Mouse (Mus musculus): ENCODE measurements around the gene Abcc10.

The Abcc10 gene

DNA sequence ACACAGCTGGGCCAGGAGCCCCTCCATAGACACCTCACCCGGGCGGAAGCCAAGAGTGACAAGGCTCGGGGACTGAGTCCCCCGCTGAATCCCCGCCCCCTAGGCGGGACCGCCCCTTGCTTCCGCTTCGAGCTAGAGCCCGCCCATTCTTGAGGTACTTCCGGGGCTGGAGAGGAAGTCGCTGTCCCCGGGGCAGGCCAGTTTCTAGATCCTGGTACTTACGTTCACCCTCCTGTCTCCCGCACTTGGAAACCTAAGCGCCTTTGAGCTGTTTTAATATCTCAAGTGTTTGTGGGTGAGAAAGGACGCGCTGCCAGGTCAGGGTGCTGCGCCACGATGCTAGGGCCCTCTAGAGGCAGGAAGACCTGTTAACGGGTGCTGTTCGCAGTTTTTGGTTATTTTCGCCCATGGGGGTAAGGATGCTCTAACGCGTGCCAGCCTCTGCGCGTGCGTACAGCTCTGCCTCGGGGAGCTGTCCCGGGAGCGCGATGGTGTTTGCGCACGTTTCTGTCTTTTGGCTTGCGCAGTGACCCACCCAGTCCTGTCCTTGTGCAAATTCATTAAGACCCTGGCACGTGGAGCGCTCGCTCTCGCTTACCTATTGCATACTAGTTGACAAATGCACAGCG, at the start of gene Abcc10:
TSS of gene Abcc10 (minus strand) at position 447 of the 629 bp plus-strand sequence.
- DNase-seq (ENCODE audit: low spot score) = peak; percentile 73

DNA sequence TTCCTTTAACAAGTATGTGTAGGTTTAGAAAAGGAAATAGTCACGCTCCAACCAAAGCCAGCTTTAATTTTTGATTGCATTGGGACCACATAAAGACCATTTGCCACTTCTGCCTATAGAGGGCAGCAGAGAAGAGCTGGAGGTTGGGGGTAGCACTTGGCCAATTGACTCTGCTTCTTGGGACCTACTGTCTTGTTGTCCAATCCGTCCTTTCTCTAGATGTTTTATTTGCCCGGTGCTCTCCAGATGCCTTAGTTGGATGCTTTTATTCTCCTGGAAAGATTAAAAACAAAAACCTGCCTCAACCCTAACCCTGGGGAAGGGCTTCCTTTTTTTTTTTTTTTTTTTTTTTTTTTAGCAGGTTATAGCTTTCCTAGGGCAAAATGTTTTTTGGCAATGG, 43.6 kb upstream of the Abcc10 start:
- DNase-seq (ENCODE audit: low spot score) = no peak

DNA sequence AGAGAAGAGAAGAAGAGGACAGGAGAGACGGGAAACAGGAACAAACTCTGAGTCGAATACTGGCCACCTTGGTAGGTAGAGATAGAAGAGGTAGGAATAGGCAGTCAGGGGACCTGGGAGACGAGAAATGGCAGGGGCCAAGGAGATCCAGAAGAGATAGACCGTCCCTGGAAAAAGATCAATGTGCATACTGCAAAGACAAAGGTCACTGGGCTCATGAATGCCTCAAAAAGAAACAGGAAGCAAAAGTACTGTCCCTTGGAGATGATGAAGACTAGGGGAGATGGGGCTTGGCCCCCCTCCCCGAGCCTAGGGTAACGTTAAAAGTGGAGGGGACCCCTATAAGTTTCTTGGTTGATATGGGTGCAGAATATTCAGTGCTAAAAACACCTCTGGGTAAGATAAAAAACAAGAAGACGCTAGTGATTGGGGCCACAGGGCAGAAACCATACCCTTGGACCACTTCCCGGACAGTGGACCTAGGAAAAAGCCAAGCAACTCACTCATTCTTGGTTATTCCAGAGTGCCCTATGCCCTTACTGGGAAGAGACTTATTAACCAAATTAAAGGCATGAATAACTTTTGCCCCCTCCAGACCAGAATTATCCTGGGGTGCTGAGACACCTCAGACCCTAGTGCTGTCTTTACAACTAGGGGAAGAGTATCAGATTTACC, 23.0 kb upstream of the Abcc10 start:
- no peak for DNase-seq (ENCODE audit: low spot score)

DNA sequence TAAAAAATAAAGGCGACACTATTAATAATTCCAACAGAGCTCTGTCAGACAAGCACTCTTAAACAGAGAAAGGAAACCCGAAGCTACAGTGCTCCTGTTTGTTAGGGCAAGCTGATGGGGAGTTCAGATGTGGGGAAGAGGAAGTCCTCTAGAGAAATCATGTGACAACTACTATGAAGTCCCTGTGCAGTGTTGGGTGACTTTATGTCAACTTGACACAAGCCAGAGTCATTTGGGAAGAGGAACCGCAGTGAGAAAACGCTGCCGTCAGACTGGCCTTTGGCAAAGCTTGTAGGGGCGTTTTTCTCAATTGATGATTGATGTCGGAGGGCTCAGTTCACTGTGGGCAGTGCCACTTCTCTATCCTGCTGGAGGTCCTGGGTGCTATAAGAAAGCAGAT, 13.1 kb upstream of the Abcc10 start:
- DNase-seq (ENCODE audit: low spot score) = no peak

DNA sequence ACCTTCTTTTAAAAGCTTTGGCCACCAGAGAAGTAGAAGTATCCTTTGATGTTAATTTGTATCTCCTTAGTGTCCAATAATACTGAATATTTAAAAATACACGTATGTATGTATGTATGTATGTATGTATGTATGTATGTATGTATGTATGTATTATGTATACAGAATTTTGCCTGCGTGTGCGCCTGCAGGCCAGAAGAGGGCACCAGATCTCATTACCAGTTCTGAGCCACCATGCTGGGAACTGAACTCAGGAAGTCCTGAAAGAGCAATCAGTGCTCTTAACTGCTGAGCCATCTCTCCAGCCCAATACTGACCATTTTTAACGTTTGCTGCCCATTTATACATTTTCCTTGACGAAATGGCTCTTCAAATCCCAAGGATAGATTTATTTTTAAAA, 8.3 kb upstream of the Abcc10 start:
- DNase-seq (ENCODE audit: low spot score) = no peak

DNA sequence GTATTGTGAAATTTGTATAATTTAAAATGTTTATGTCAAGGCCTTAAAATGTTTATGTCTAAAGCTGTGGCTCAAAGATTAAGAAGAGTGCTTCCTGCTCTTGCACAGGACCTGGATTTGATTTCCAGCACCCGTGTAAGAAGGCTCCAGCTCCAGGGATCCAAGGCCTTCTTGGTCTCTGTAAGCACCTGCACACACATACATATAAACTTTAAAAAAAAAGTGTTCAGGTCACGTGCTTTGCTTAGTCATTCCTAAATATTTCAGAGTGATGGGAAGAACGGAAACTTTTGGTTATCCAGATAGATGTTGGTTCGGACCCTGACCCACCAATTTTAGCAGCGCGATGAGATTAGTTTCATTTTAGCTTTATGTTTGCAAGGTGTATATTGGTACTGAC, 571 bp upstream of the Abcc10 start:
- no peak for DNase-seq (ENCODE audit: low spot score)

DNA sequence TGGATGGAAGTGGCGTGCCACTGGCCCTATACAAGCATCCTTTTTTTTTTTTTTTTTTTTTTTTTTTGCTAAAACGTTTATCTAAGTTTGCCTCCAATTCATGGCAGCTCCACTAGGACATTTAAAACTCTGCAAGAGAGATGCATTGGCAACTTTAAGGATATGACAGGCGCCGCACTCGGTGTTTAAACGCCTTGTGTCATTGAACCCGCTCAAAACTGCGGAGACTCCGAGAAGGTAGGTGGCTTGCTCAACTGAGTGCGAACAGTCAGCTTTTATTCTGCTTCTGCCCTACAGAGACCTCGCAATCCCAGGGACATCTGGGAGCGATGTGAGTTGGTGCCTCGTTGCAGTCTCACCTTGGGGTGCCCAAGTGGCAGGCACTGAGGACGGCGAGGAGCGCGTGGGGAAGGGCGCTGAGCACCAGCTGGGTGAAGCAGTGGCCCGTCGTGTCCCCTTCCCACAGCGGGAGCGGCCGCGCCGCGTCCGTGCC, 693 bp downstream of the Abcc10 start:
- DNase-seq (ENCODE audit: low spot score) = no peak

DNA sequence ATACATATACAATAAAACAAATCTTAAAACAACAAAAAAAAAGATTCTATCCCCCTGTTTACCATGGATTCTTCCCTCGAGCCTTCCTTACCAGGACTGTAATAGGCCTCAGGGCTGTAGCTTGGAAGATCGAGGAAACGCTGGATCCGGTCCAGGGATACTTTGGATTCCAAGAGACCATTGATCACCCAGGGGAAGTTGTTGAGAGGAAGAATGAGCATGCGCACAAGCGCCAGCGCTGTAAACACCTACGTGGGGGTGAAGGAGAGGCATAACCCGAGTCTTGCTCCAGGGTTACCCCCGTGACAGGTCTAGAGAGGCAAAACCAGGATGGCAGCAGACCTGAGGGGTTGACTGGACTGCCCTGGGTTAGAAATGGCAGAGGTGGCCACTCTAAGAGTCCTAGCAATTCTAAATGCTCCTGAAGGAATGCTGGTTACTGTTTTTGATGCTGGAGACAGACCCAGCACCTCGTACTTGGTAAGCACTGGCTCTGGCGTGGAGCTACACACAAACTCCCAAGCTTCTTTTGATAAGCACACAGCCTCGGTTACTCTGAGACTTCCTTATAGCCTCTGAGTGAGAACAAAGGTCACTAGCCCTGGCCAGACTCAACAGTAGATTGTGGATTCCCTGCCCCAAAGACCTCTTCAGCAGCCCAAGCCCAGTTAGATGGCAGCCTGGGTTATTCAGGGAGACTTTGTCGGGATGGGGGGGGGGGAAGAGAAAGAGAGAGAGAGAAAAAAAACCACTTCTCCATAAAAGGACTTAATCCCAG, 5.9 kb downstream of the Abcc10 start:
- no peak for DNase-seq (ENCODE audit: low spot score)

DNA sequence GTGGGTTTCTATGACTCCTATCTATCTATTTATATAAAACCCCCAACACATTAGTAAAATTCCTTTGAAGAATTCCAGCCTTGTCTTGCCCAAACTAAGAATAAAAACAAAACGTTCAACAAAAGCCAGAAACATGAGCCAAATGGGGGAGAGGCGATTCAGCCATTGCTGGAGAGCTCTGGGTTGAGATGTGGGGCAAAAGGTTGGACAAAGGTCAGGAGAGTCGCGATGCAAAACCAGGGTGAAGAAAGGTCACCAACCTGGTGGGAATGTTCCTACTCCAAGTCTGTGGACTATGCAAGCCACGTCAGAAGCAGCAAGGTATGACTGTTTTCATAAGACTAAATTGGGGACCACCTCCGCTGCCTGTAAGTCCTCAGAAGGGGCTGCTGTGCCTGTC, 7.7 kb downstream of the Abcc10 start:
- DNase-seq (ENCODE audit: low spot score) = no peak

DNA sequence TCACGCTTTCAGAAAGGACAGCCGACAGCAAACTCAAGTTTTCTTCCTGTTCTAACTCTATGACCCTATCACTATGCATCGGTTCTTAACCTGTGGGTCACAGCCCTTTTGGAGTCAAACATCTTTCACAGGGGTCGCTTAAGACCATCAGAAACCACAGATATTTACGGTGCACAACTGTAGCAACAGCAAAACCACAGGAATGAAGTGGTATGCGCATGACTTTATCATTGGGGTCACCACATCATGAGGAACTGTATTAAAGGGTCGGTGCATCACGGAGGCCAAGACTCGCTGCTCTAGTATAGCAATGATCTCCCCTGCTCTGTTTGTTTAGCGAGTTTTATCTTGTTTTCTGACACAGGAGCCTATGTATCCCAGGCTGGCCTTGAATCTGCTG, 12.3 kb downstream of the Abcc10 start:
- no peak for DNase-seq (ENCODE audit: low spot score)

DNA sequence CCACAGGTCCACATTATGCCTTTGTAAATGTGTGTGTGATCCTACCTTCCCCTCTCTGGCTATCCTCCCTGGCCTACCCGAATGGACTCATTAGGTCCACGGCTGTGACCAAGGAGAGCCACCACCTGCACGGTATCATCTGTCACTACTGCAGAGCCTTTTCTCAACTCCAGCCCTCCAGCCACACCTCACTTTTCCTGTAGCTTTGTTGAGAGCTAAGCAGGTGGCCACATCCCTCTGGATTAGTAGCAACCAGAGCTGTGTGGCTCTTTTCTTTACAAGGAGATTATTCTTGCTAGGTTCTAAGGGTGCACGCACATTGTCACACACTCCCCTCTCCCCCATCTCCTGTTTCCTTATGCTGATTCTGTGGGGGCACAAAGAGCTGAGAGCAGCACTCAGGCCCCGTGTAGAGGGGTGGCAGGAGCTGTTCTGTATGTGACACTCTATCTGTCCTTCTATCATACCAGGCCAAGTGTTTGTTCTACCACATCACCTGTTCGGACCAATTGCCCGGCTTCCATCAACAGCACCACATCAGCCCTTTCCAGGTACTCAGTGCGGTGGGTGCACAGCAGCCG, 14.9 kb downstream of the Abcc10 start:
- no peak for DNase-seq (ENCODE audit: low spot score)

DNA sequence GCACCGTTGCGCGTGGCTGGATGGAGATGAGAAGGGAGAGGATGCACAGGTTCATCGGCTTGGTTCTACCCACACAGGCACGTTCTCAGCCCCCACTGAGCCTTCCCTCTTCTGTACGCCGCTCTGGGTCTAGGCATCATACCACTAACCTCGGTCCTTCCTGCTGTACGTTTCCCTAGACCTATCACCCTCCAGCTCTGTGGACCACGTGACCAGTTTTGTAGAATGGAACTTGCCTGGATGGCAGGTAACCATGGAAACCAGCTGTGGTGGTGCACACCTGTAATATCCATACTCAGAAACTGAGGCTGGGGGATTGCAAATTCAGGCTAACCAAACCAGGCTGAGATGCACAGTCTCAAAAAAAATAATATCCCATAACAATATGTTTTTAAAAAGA, 17.6 kb downstream of the Abcc10 start:
- no peak for DNase-seq (ENCODE audit: low spot score)

DNA sequence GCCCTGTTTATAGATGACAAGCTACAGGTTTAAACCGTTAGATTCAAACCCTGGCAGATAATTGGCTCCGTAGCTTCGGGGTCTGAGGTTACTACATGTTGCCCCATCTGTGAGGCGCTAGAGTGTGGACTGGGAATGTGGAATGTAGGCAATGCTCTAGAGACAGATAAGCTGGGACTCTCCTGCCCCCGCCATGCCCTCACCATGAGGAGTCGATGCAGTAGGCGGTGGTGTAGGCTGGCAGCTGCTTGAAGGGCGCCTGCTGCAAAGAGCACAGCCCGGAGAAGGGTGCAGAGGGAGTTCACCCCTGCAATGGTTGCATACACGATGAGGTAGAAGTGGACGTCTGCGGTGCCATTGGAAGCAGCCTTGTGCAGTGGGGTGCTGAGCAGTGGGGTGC, 18.3 kb downstream of the Abcc10 start:
- no peak for DNase-seq (ENCODE audit: low spot score)

DNA sequence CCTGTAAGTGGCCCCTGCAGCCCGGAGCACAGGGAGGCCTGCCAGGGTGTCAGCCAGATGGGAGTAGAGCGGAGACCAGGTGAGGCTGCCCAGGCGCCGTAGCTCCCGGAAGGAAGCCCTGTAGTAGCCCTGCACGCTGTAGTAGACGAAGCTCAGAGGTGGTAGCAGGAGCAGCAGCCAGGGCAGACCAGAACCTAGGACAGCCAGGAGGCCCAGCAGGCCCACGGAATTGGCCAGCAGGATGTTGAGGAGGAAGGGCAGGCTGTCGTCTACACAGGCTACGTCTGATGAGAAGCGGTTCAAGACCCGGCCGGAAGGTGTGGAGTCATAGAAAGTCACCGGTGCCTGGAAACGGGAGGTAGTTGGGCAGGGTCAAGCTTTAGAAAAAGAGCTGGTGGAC, 21.2 kb downstream of the Abcc10 start:
- DNase-seq (ENCODE audit: low spot score) = no peak

DNA sequence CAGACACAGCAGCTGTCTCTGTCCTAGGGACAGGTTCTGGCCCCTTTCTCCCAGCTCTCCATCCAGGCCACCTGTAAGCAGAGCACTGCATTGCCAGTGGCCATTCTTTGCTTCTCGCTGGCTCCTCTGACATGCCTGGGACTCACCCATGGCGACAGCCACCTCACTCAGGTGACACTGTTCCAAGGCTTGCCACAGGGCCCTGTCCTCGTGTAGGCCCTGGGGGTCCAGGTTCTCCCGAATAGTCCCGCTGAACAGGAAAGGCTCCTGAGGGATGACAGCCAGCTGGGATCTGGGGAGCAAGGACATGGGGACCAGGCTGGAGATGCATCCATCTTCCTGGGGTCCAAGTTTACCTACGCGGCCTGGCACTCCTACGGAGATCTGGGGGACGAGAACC, 24.0 kb downstream of the Abcc10 start:
- DNase-seq (ENCODE audit: low spot score) = no peak

DNA sequence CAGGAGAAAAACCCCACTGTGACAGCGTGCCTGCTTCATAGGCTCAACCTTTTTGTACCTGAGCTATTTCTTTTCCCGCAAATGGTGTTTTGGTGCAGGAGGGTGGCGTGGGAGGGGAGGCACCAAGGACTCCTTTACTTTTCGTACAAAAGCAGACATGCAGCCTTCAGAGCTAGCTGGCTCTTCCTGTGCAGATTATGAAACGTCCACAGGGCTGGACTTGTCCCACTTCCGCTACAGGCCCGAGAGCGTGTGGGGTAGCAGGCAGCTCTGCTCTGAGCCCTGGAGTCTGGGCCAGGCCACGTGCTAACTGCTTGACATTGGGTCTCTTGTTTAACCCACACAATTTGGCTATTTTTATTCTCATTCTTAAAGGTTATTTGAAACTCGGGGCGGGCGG, 26.3 kb downstream of the Abcc10 start:
- no peak for DNase-seq (ENCODE audit: low spot score)

DNA sequence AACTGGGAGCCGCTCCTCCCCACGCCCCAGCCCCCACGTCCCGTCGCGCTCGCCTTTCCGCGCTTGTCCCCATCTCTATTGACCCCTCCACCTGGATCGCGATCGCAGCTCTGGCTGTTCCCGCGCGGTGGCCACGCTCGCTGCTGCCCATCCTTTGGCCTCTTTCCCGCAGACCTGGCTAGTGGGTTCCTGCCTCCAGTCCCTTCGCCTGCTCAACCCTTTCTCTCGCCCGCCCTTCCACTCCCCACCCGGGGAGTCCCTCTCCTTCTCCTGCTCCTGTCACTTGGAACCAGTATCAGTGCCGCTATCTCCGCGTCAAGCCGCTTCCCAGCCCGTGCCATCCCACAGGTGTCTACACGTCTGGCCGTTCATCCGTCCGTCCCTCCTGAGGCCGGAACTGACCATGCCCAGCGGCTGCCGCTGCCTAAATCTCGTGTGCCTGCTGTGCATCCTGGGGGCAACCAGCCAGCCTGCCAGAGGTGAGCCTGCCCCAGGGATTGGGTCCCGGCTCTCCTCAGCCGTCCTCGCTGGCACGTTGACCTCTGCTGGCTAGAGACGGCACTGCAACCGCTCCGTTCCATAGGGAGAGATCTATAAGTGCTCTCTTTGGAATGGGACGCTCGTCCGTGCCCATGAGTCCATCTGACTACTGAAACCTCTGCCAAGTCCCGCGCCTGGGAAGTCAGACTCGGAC, 29.8 kb downstream of the Abcc10 start:
- peak; percentile 59 for DNase-seq (ENCODE audit: low spot score)

DNA sequence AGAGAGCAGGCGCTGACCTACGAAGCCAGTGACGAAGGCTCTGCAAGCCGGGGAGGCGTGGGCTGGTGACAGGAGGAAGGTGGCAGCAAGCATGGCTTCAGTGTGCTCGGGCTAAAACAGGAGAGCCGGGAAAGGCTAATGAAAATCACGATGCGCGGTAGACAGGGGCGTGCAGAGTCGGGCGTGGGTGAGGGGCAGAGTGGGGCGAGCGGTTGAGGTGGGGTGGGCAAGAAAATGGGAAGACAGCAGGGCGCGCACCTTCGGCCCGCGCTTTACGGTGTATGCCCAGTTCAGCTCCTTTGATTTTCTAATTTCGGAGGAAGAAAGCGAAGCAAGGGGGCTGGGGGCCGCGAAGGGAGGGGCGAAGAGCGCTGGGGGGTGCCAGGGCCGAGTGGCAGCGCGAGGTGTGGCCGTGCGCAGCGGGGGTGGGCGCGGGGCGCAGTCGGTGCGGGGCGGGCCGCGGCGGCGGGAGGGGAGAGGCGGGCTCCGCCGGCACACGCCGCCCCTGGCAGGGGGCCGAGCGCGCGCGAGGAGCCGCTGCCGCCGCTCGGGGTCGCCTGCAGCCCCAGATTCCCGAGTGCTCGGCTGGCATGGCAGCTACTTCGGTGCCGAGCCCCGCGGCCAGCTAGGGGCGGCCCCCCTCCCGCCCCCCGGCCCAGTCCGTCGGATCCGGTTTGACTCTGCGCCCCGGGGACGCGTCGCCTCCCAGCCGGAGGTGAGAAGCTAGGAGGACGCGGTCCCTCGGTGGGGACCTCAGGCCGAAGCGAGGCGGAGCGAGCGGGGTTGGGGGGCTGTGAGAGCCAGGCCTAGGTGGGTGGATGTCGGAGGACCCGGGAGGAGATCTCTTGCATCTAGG, 30.6 kb downstream of the Abcc10 start, which contains the start of gene Dlk2:
TSS of gene Dlk2 (plus strand) at position 58 of the 856 bp plus-strand sequence.
- DNase-seq (ENCODE audit: low spot score) = no peak

DNA sequence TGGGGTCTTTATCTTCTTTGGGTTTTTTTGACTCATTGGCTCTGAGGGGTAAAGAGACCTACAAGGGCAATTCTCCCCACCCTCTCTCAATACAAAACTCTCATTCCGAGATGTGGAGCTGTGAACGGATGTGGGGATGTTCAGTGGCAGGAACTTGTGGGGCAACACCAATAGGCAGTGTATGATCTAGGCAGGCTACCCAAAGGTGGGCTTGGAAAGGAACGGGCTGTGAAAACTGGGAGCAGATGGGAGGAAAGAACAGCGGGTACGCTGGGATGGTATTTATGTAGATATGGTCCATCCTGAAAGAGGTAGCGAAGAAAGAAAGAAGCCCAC, 31.2 kb downstream of the Abcc10 start:
- no peak for DNase-seq (ENCODE audit: low spot score)

DNA sequence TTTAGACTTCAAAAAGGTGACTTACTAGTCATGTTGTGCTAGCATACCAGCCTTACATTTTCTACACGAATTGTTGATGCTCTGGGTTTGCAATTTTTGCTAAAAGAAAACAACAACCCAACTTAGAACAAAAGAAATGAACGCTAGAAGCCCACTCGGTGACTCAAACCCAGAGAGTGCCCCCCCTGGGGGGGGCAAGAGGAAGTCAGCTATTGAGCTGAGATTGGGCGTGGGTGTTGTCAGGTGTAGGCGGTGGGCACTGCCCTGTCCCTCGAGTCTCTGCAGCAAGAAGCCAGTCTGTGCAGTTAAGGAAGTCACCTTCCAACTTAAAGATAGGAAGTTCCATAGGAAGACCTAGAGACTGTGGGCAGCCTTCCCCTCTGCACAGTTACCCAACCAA, 31.6 kb downstream of the Abcc10 start:
- DNase-seq (ENCODE audit: low spot score) = no peak

DNA sequence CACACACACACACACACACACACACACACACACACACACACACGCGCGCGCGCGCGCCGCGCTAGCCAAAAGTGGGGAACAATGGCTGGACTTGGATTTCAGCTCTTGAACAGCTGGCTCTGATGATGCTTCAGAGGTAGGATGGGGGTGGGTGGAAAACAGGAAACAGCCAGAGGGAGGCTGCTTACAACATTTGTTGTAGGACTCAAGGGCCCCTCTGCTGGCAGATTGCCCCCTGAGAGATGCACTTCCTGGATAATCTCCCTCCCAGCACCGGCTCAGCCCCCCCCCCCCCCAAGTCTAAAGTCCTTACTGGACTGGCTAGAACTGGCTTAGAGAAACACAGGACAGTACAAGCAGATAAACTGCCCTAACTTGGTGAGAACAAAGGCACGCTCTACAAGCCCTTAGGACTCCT, 40.5 kb downstream of the Abcc10 start:
- no peak for DNase-seq (ENCODE audit: low spot score)

All from urinary bladder, postnatal 10 days (tissue).